Mouse (Mus musculus): ENCODE data around the gene Arhgdib.

The Arhgdib gene

DNA sequence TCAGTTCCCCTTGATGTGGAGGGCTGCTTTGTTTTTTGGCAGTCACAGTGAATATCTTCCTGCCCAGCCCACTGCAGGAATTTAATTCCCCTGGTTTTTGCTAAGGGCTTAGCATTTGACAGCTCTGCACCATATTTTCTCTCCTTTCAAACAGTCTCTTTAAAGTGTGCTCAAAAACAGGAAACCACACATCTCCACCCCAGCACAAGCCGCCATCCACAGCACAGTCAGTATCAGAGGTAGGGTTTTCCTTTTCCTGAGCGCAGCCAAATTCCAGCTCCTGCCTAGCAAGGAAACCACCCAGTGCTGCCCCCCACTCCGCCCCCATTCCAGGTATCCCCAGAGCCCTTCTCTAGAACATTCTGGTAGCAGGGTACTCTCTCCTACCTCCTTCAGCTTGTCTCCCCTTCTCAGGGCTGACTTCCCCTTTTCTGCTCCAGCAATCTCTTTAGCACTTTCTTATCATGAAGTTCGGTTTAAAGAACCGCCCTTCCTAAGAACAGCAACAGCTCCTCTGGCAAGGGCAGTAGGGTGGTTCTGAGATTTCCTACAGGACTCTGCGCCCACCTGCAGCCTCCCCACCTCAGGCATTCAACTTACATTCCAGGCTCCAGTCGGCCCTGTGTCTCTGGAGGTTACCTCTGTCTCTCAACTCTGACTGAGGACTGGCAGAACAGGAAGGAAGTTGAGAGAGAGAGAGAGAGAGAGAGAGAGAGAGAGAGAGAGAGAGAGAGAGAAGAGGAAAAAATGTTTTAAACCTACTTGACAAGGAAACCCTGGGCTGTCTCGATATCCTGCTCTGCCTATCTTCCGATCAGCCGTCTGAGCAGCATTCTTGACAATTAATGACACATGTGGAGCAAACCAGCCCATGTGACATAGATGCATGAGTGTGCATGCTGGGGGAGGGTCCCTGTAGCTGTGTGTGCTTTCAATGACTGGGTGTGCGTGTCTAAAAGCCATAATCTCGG lies at the start of gene Arhgdib:
Arhgdib (minus strand) TSS at position 849 of the 971 bp plus-strand sequence.
- DNase-seq (ENCODE audit: low read depth) = peak; percentile 90

DNA sequence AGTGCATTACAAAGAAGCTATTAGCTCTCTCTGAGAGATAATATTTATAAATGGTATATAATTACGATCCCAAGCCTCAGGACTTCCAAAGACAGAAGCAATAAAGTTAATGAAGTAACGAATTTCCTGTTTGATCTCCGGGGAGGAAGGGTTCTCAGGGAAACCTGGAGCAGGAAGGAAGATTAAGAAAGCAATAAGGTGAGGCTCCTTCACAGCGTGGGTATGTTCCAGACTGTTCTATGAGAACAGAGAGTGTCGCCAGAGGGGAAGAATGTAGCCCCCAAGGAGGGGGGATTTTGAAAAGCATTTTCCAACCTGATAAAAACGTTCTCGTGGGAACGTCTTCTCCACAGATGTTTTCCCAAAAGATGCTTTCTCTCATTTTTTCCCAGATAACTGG lies 48.9 kb upstream of the Arhgdib start:
- no peak for DNase-seq (ENCODE audit: low read depth)

DNA sequence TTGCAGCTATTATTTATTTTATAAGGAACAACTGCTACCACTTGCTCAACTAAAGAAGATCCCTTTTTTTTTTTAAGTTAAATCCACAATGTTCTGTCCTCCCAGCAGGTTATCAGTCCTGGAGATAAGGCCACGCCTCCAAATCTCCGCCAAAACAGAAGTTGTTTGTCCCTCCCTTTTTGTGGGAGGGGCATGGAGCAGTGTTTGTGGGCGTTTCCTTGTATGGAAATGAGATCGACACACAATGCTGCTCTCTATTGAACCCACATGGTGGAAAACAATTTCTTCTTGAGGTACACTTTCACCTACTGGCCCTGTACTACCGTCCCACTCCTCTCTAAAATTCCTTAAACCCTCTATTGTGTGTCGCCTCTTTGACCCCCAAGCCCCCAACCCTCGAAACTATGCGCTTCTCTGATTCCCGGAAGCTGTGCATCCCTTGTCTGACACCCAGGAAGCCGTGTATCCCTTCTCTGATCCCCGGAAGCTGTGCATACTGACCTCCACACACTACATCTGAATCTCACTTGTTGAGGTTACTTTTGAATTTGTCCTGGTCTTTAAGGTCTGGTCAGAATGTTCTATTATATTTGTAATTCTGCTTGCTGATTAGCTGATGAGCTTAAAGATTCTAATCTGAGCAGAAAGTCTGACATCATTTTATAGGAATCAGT lies 48.3 kb upstream of the Arhgdib start:
- DNase-seq (ENCODE audit: low read depth) = peak; percentile 50

DNA sequence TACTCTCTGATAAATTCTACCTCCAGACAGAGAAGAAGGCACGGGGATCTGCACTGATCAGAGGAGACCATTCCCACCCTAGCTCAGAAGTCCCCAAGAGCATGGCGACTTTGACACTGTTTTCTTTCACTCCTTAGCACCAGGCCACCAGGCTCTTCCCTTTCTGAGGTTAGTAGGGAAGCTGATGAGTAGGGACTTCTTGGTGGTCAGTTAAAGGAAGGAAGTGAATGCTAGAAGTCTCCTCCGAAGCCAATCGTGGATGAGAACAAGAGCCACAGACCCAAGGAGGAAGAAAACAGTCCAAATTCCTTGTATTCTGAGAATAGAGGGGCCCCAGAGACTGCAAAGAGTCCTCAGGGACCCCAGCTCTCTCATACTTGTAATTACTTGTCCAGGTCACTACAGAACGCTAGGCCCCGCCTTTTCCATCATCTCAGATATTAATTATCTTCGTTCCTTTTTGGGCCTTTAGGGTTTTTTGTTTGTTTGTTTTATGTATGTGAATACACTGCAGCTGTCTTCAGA lies 46.9 kb upstream of the Arhgdib start:
- DNase-seq (ENCODE audit: low read depth) = peak; percentile 56

DNA sequence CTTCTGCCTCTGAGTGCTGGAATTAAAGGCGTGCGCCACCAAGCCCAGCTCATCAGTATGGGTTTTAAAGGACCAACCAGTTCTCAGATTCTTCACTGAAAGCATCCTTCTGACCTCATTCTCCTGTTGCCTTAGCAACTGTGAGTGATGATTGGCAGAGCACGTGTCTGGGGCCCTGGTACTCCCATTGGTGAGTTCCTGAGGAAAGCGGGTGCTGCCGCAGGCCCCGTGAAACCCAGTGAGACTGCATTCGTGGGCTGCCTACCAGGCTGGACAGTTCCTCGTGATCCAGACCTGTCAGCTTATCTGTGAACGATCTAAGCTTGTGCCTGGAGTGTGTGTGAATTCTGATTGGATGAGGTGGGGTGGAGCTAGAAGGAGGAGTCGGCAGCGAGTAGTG lies 45.0 kb upstream of the Arhgdib start:
- no peak for DNase-seq (ENCODE audit: low read depth)

DNA sequence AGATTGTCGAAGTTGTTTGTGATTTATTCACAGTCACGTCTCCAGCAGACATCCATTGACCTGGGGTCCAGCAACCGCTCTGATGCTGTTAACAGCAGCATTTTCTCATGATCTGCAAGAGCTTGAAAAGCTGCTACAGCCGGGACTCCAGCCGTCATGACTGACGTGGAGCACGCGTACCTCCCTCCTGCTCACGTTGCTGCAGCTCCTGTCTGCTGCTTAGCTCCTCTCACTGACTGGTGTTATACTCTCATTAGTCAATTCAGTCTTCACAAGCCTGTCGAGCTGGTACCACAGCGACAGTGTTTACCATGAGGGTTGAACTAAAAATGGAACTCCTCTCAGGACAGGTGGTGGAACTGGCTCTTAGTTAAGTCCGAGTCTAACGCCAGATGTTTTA lies 44.3 kb upstream of the Arhgdib start:
- DNase-seq (ENCODE audit: low read depth) = no peak

DNA sequence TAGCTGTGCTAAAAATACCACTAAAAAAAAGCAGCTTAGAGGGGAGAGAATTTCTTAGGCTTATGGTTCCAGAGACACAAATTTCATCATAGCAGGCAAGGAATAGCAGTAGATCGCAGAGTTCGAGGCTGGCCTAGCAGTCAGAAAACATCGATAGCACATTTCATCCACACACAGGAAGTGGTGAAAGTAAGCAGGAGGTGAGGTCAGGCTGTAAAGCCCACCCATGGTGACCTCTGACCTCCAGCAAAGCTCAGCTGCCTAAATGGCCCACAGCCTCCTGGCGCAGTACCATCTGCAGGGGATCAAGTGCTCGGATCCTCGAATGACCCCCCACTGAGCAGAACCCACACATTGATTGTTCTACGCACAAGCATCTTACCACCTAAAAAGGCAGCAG lies 41.5 kb upstream of the Arhgdib start:
- DNase-seq (ENCODE audit: low read depth) = peak; percentile 40

DNA sequence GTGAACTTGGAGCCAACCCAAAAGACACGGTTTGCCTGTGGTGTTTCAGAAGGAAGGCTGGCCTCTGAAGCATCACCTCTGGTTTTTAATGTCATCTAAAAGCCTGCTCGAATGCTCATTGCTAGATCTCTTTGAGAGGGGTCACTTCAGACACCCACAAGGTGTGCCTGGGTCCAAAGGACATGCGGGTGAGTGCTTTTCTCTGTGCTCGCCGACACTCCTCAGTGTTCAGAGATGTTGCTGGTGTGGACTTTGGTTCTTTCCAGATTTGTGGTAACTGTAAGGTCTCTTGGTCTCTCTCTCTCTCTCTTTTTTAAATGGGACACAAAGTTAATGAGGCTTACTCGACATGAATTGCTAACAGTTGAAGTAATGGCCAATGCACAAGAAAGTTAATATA lies 40.9 kb upstream of the Arhgdib start:
- no peak for DNase-seq (ENCODE audit: low read depth)

DNA sequence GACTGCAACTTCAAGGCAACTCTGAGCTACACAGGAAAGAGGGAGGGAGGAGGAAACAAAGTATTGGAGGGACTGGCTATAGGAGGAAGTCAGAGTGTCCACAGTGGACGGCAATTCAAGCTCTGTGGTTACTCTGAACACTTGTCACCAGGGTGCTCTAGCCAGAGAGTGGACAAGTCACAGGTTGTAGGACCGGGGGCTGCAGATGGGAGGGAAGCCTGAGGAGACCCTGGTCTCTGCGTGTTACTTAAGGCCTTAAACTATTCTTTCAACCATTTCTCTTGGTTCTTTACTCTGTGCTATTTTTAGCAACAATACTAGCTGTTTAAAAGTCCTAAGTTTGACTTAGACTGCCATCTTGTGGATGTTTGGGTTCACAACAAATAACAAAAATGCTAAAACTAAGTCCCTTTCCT lies 38.6 kb upstream of the Arhgdib start:
- peak; percentile 88 for DNase-seq (ENCODE audit: low read depth)

DNA sequence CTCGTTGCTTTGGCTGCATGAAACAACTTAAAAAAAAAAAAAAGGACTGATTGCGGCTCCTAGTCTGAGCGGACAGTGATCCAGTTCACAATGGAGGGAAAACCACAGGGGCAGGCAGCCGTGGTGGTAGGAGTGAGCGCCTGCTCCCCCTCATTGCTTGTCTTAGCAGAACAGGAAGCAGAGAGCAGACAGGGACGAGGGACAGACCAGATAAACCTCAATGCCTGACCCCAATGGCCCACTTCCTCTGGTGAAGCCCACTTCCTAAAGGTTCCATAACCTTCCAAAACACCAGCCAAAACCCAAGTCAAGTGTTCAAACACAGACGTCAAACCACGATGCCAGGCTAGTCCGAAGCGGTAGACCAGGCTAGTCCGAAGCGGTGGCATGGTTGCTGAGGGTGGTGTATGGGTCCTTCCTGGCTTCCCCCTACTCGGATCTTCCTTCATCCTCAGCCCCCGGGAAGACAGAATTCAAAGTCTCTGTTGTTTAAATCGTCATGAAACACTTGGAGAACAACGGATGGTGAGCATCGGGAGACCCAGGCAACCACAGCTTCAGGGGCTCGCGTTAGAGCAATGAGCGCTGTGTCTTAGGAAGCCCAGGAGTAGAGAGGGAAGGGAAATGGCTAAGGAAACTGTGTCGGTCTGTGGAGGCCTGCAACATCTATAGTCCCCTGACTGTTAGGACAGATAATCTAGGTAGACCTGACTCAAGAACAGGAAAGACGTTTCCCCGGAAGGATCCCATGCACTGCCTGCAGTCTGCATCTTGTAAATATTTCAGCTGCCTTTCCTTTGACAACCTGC lies 37.8 kb upstream of the Arhgdib start:
- peak; percentile 89 for DNase-seq (ENCODE audit: low read depth)

DNA sequence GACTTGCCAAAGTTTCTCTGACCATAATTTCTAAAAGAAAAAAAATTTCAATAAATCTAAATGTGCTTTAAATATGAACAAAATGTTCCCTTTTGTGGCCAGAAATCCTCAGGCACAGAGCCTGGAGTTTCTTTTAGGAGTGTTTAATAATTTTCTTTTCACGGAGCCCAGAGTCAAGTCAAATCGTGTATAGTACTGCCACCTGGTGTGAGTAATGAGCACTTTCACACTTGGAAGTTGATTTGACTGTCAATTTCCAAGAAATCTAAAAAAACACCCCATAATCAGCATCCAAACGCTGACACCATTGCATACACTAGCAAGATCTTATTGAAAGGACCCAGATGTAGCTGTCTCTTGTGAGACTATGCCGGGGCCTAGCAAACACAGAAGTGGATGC lies 27.2 kb upstream of the Arhgdib start:
- peak; percentile 79 for DNase-seq (ENCODE audit: low read depth)

DNA sequence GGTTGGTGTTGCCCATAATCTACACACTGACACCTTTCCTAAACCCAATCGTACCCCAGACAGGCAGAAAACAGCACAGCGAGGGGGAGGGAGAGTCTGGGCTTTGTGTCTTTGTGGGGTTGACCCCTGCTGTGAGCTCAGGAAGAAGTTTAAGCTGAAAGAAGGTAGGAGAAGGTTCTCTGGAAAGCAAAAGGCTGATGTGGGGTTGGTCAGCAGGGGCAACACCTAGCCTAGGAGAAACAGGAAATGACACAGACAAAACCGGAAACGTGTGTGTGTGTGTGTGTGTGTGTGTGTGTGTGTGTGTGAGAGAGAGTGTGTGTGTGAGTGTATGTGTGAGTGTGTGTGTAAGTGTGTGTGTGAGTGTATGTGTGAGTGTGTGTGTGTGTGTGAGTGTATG lies 25.8 kb upstream of the Arhgdib start:
- peak; percentile 83 for DNase-seq (ENCODE audit: low read depth)

DNA sequence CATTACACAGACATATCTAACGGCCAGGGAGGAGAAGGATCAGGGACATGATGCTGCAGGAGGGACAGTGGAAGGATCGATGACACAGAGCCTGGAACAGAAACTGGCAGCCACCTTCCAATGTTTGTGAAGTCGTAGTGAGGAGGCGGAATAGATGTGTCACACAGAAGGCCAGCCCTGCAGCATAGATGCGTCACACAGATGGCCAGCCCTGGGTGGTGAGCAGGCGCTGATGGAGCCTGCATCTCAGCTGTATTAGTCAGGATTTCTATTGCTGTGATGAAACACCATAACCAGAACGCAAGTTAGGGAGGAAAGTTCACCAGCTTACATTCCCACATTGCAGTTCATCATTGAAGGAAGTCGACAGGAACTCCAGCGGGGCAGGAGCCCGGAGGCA lies 24.2 kb upstream of the Arhgdib start:
- peak; percentile 68 for DNase-seq (ENCODE audit: low read depth)

DNA sequence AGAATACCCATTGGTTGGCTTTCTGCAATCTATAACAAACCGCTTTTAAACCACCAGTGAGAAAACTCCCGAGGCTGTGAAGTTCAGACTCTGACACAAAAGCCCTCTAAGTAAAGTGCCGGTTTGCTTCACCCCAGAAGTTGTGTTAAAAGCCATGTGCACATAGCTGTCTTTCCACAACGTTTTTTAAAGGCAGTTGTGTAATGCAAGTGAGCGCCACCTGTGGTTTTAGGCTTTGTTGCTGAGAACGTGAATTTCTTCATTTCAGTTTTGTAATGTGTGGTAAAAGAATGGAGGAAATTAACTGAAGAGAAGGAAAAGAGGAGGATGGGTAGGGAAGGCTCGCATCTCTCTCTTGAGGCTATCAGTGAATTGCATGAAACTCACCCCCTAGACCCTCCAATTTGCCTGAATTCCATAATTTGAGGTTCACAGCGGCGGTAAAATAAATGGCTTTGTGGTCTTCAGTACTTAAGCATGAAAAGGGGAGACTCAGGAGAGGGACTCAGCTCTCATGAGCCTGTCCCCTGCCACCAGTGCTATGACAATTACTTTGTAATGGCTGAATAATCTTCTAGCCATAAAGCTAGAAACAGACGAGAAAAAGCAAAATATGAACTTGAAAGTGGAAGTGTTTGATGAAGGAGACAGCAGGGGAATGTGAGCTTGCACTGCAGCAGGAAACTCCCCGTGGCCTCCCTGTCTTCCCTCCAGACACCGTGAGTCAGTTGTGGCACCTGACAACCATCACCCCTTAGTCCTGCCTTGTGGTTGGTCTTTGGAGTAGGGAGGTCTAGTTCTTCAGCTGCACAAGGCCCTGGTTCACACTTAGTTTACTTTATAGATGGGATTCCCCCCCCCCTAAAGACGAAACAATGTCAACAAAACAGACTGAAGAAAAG lies 23.2 kb upstream of the Arhgdib start:
- peak; percentile 90 for DNase-seq (ENCODE audit: low read depth)

DNA sequence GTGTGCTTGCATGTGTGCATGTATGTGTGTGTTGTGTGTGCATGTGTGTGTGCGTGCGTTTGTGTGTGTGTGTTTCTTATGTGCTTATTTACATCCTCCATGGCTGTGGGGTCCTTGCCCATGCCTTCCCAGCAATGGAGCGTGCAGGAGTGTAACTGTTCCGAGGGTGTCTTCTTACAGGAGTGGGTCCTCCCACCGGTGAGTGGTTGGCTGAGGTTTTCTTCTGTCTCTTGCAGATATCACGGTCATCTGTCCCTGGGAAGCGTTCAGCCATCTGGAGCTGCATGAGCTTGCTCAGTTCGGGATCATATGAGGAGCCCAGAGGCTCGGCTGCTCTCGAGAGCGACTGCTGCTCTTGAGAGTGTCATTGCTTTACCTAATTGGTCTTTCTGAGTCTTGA lies 21.3 kb upstream of the Arhgdib start:
- DNase-seq (ENCODE audit: low read depth) = no peak

DNA sequence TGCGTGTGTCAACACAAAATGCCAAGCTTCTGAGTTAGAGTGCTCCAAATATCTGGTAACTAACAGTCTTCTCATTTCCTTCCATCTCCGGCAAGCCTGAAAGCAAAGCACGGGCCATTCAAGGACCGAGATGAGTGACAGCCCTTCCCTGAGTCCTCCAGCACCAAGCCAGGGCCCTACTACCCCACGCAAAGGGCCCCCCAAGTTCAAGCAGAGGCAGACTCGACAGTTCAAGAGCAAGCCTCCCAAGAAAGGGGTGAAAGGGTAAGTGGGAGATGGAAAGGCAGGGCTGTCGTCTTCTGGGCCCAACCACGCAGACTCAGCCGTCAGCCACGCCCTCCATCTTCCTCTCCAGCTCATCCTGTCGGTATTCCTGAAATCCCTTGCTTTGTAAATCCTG lies 17.4 kb upstream of the Arhgdib start:
- DNase-seq (ENCODE audit: low read depth) = no peak

DNA sequence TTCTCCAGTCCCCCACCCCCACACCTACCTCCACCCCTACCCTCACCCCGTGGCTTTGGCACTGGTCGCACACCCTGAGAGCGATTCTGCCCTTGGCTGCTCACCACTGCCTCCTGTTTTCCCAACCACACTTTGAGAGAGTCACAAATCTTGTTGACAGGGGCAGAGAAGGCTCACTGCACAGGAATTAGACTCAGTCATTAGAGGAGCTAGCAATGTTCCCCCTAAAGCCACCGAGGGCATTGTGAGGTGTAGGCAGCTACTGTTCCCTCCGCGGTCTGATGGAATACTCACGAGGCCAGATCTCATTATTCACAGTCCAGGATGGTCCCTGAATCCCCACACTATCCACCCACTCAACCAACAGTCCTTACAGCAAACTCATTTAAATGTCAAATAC lies 15.4 kb upstream of the Arhgdib start:
- no peak for DNase-seq (ENCODE audit: low read depth)

DNA sequence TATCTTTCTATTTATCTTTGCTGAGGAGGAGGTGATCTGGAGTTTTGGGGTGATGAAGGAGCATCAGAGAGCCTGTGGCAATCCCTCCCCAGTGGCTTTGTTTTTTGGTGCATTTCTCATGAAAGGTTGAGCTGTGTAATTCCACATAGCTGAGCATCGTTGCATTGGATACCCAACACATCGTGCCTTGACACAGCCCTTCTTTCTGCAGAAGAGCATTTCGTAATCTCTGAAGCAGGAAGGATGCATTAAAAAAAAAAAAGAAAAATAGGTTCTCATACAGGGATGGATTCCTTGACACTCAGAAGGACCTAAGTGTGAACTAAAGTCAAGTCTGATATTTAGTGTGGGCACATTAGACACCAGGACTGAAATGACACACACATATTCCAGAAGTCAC lies 13.5 kb upstream of the Arhgdib start:
- no peak for DNase-seq (ENCODE audit: low read depth)

DNA sequence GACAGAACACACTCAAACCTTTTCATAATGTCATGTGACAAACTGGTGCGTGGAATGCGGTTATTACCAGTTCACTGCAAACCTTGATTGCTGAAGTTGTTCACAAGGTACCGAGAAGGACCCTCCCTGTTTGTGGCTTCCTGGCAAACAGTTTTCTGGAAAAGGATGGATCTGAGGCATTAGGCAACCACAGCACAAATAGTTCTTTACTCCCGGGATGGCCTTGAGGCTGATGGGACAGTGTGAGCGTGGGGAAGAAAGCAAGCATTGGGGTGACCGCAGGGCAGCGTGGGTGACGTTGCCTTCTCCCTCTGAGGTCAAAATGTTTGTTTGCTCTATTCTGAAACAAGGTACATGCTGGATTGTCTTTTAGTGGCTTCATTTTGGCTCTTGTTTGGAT lies 13.0 kb upstream of the Arhgdib start:
- no peak for DNase-seq (ENCODE audit: low read depth)

DNA sequence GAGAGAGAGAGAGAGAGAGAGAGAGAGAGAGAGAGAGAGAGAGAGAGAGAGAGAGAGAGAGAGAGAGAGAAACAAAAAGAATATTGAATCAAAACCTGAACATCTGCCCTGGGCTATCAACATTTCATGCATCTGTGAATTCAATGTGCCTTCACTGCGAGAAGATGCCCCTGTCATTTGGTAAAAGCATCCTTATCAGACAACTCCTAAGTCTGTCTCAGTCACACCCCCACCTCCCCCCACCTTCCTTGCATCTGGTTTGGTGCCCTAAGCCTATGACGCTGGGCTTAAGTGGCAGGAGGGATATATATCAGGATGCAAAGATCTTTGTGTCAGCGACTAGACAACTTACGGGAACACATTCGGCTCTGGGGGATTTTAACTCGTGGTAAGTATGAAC lies 12.5 kb upstream of the Arhgdib start:
- no peak for DNase-seq (ENCODE audit: low read depth)

DNA sequence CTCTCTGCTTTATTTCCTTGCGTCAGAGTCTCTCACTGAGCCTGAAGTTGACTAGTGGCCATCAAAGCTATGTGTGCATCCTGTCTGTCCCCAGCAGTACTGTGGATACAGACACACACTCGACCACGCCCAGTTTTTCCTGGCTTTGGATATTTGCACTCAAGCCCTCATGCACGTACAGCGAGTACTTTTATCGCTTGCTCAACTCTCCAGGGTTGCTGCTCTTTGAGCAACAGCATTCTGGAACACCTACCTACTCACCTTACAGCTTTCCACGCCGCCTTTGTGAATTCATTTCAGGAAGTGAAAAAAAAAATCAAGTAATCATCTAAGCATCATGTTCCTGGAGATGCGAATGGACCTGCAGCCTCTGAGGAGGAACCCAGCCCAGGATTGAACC lies 11.2 kb upstream of the Arhgdib start:
- no peak for DNase-seq (ENCODE audit: low read depth)
